Mouse (Mus musculus) left cerebral cortex, adult 2 months (tissue): ENCODE results near the gene Emilin3. TPM values are rescaled to one million over a fixed set of nuclear protein-coding genes. Genes with fewer than 3 reads are reported as not detected.
A peak's percentile ranks its signal among the peaks of the same experiment; 100 is the strongest.

Source experiments
- DNase-seq, 2 experiments: peaks; one replicate each; pipeline ENCODE4 v3.0.0; 2021 to 2022; ENCODE audit warnings: low spot score in 2 of 2, mixed read lengths in 1 of 2; ENCODE audit errors: extremely low spot score in 1 of 2
- H3K27ac ChIP-seq: fragments of 200-600 bp; 2 replicates; pipeline ENCODE4 v1.8.1; 2022
- H3K4me3 ChIP-seq: fragments of 200-600 bp; 2 replicates; pipeline ENCODE4 v1.8.1; 2022
- CTCF ChIP-seq: fragments of 200-600 bp; IDR thresholded peaks from 2 replicates; pipeline ENCODE4 v1.8.1; 2022; ENCODE audit warnings: antibody characterized with exemption, mild to moderate bottlenecking, moderate library complexity
- intact Hi-C: fragments of 180-260 bp; cut with DNase I; formaldehyde crosslinking; loops from one replicate; pipeline ENCODE4 v1.15.1; 2025
- total RNA-seq, 2 experiments: library from RNA; stranded (reverse); gene quantifications; 2 replicates each; pipeline ENCODE4 v1.2.3; 2021

The Emilin3 gene
- total RNA-seq, 2 experiments from 2014 or later, result 0.45 to 0.49 TPM

- Histone ChIP-seq H3K4me3 (no peak overlapping the region), H3K27ac (no peak overlapping the region)
- DNase-seq, result no peak
- intact Hi-C loops, result no loop called here
- no peak for TF ChIP-seq CTCF
Observed at GRCm38 (mm10) chr2:160934451-160934850, 22.3 kb upstream of the Emilin3 start.

- Histone ChIP-seq H3K27ac (no peak overlapping the region), H3K4me3 (no peak overlapping the region)
- intact Hi-C loops, result no loop called here
- peak; percentile 16; the same call in 1 of the 2 replicates for TF ChIP-seq CTCF
- DNase-seq, result no peak
Observed at GRCm38 (mm10) chr2:160933890-160934289, 21.8 kb upstream of the Emilin3 start.

GRCm38 (mm10) chr2:160932981-160933380 lies 20.9 kb upstream of the Emilin3 start:
- no peak for DNase-seq
- Histone ChIP-seq H3K4me3 (no peak overlapping the region), H3K27ac (no peak overlapping the region)
- TF ChIP-seq CTCF, result no peak
- intact Hi-C loops, result no loop called here

- no peak for DNase-seq
- TF ChIP-seq CTCF, result no peak
- H3K27ac ChIP-seq, result no peak overlapping the region
- no peak overlapping the region for H3K4me3 ChIP-seq
- intact Hi-C loops, result no loop called here
Observed at GRCm38 (mm10) chr2:160932325-160932724, 20.2 kb upstream of the Emilin3 start.

- TF ChIP-seq CTCF, result peak; percentile 24
- intact Hi-C loops, result no loop called here
- DNase-seq, result no peak
- Histone ChIP-seq H3K4me3 (no peak overlapping the region), H3K27ac (no peak overlapping the region)
Observed at GRCm38 (mm10) chr2:160931378-160931777, 19.2 kb upstream of the Emilin3 start.

GRCm38 (mm10) chr2:160925203-160925602 lies 13.1 kb upstream of the Emilin3 start:
- Histone ChIP-seq H3K4me3 (no peak overlapping the region), H3K27ac (no peak overlapping the region)
- TF ChIP-seq CTCF, result no peak
- intact Hi-C loops, result no loop called here
- no peak for DNase-seq

- DNase-seq, result no peak
- intact Hi-C loops, result no loop called here
- TF ChIP-seq CTCF, result no peak
- no peak overlapping the region for H3K27ac ChIP-seq
- no peak overlapping the region for H3K4me3 ChIP-seq
Observed at GRCm38 (mm10) chr2:160921285-160921684, 9.2 kb upstream of the Emilin3 start.

- intact Hi-C loops, result no loop called here
- no peak for DNase-seq
- Histone ChIP-seq H3K27ac (no peak overlapping the region), H3K4me3 (no peak overlapping the region)
- TF ChIP-seq CTCF, result no peak
Observed at GRCm38 (mm10) chr2:160918930-160919215, 6.7 kb upstream of the Emilin3 start.

GRCm38 (mm10) chr2:160918154-160918929 lies 6.2 kb upstream of the Emilin3 start:
- intact Hi-C loops, result no loop called here
- no peak for TF ChIP-seq CTCF
- Histone ChIP-seq H3K4me3 (no peak overlapping the region), H3K27ac (no peak overlapping the region)
- no peak for DNase-seq

- Histone ChIP-seq H3K4me3 (no peak overlapping the region), H3K27ac (no peak overlapping the region)
- no peak for TF ChIP-seq CTCF
- no peak for DNase-seq
- intact Hi-C loops, result no loop called here
Observed at GRCm38 (mm10) chr2:160917313-160917712, 5.2 kb upstream of the Emilin3 start.

GRCm38 (mm10) chr2:160916714-160917113 lies 4.6 kb upstream of the Emilin3 start:
- TF ChIP-seq CTCF, result no peak
- H3K4me3 ChIP-seq, result no peak overlapping the region
- DNase-seq, result no peak
- no peak overlapping the region for H3K27ac ChIP-seq
- intact Hi-C loops, result no loop called here

GRCm38 (mm10) chr2:160915821-160916610 lies 3.9 kb upstream of the Emilin3 start:
- H3K4me3 ChIP-seq, result no peak overlapping the region
- intact Hi-C loops, result no loop called here
- no peak overlapping the region for H3K27ac ChIP-seq
- no peak for DNase-seq
- TF ChIP-seq CTCF, result no peak

- intact Hi-C loops, result no loop called here
- Histone ChIP-seq H3K4me3 (no peak overlapping the region), H3K27ac (no peak overlapping the region)
- no peak for TF ChIP-seq CTCF
- DNase-seq, result no peak
Observed at GRCm38 (mm10) chr2:160914656-160915055, 2.5 kb upstream of the Emilin3 start.
